Mouse (Mus musculus) hindbrain, embryonic 10.5 days (tissue): Measurements from ENCODE around the gene Frmpd1. TPM values are rescaled to one million over a fixed set of nuclear protein-coding genes. Genes with fewer than 3 reads are reported as not detected.

ENCODE experiments used
- DNase-seq: peaks from one replicate; pipeline ENCODE4 v3.0.0-alpha.2; 2017; ENCODE audit warnings: low spot score
- H3K27ac ChIP-seq: fragments of 300-500 bp; sonication (generic); 2 replicates; pipeline ENCODE4 v1.5.1; 2016; ENCODE audit warnings: mild to moderate bottlenecking, moderate library complexity
- H3K27me3 ChIP-seq: fragments of 300-500 bp; sonication (generic); 2 replicates; pipeline ENCODE4 v1.6.1; 2016; ENCODE audit warnings: mild to moderate bottlenecking; ENCODE audit not compliant: poor library complexity, insufficient read depth, severe bottlenecking
- H3K36me3 ChIP-seq: fragments of 300-500 bp; sonication (generic); 2 replicates; pipeline ENCODE4 v1.6.1; 2016; ENCODE audit warnings: mild to moderate bottlenecking, moderate library complexity
- H3K4me1 ChIP-seq: fragments of 300-500 bp; sonication (generic); replicated peaks from 2 replicates; pipeline ENCODE4 v1.6.1; 2016; ENCODE audit warnings: mild to moderate bottlenecking
- H3K4me3 ChIP-seq: fragments of 300-500 bp; sonication (generic); 2 replicates; pipeline ENCODE4 v1.5.1; 2016; ENCODE audit warnings: mild to moderate bottlenecking, moderate library complexity
- H3K9me3 ChIP-seq: fragments of 300-500 bp; sonication (generic); 2 replicates; pipeline ENCODE4 v1.6.1; 2016; ENCODE audit warnings: mild to moderate bottlenecking, moderate library complexity
- WGBS: fragments of 180-500 bp; shearing (Covaris S2); methylation state at CpG from one replicate; pipeline ENCODE4 v1.1.7; 2016; 5-methylcytosine and 5-hydroxymethylcytosine counted together
- polyA plus RNA-seq: library from polyadenylated mRNA; unstranded; fragments of >200 nt; fragmentation: Nextera tagmentation; extraction: Ambion mirVana; gene quantifications from 2 replicates; pipeline ENCODE4 v1.2.1, GENCODE M21; 2016

Gene Frmpd1
- polyA plus RNA-seq, 1 experiment from 2014 or later = 1.5 TPM

- peaks cover 67% of the 10 kb centered on the region for H3K27me3 ChIP-seq
Observed at GRCm38 (mm10) chr4:45185331-45185669, 625 bp downstream of the Frmpd1 start.

GRCm38 (mm10) chr4:45198296-45198695 lies 13.6 kb downstream of the Frmpd1 start:
- no peak for DNase-seq
- no peaks in the 10 kb centered on the region for H3K36me3 ChIP-seq
- no peak overlapping the region for H3K27ac ChIP-seq
- H3K9me3 ChIP-seq = no peaks in the 10 kb centered on the region
- no peak overlapping the region for H3K4me3 ChIP-seq
- H3K27me3 ChIP-seq = no peaks in the 10 kb centered on the region
- 57% methylated on average over 3 of the region's 3 CpGs for WGBS
- H3K4me1 ChIP-seq = 0 out of 2 replicates have a peak, but pooled peaks cover 11% of the 10 kb centered on the region

More at GRCm38 (mm10) chr4:45185331-45185669, 625 bp downstream of the Frmpd1 start:
- WGBS = 2% methylated on average over 10 of the region's 10 CpGs
- Histone ChIP-seq H3K4me1 (peaks cover 19% of the 10 kb centered on the region), H3K9me3 (no peaks in the 10 kb centered on the region), H3K27ac (peak overlapping the region; percentile 87; the same call in 1 of the 2 replicates), H3K4me3 (peak overlapping the region; percentile 77), H3K36me3 (no peaks in the 10 kb centered on the region)
- DNase-seq = no peak

GRCm38 (mm10) chr4:45203283-45203682 lies 18.6 kb downstream of the Frmpd1 start:
- Histone ChIP-seq H3K9me3 (no peaks in the 10 kb centered on the region), H3K4me3 (no peak overlapping the region), H3K27ac (no peak overlapping the region), H3K4me1 (peaks cover 19% of the 10 kb centered on the region), H3K27me3 (no peaks in the 10 kb centered on the region), H3K36me3 (no peaks in the 10 kb centered on the region)
- 89% methylated on average over 7 of the region's 7 CpGs for WGBS
- DNase-seq = no peak

- no peak for DNase-seq
- Histone ChIP-seq H3K27ac (no peak overlapping the region), H3K4me3 (no peak overlapping the region), H3K27me3 (no peaks in the 10 kb centered on the region), H3K9me3 (no peaks in the 10 kb centered on the region), H3K36me3 (no peaks in the 10 kb centered on the region), H3K4me1 (peaks cover 34% of the 10 kb centered on the region)
- WGBS = 64% methylated on average over 4 of the region's 4 CpGs
Observed at GRCm38 (mm10) chr4:45207444-45207843, 22.8 kb downstream of the Frmpd1 start.

- no peaks in the 10 kb centered on the region for H3K36me3 ChIP-seq
- no peak overlapping the region for H3K4me3 ChIP-seq
- WGBS = 73% methylated on average over 12 of the region's 12 CpGs
- no peaks in the 10 kb centered on the region for H3K9me3 ChIP-seq
- DNase-seq = no peak
- peaks cover 38% of the 10 kb centered on the region for H3K4me1 ChIP-seq
- H3K27ac ChIP-seq = no peak overlapping the region
- H3K27me3 ChIP-seq = no peaks in the 10 kb centered on the region
Observed at GRCm38 (mm10) chr4:45208832-45209363, 24.2 kb downstream of the Frmpd1 start.

- Histone ChIP-seq H3K4me1 (peaks cover 36% of the 10 kb centered on the region), H3K4me3 (no peak overlapping the region), H3K9me3 (no peaks in the 10 kb centered on the region), H3K27me3 (no peaks in the 10 kb centered on the region), H3K36me3 (no peaks in the 10 kb centered on the region), H3K27ac (peak overlapping the region; percentile 57)
- WGBS = 59% methylated on average over 11 of the region's 11 CpGs
- DNase-seq = peak; percentile 45
Observed at GRCm38 (mm10) chr4:45212342-45213063, 27.8 kb downstream of the Frmpd1 start.

- no peak overlapping the region for H3K27ac ChIP-seq
- H3K9me3 ChIP-seq = no peaks in the 10 kb centered on the region
- WGBS = 92% methylated on average over 8 of the region's 8 CpGs
- no peak for DNase-seq
- peaks cover 3% of the 10 kb centered on the region; the same call in 1 of the 2 replicates for H3K4me1 ChIP-seq
- H3K36me3 ChIP-seq = no peaks in the 10 kb centered on the region
- no peak overlapping the region for H3K4me3 ChIP-seq
- no peaks in the 10 kb centered on the region for H3K27me3 ChIP-seq
Observed at GRCm38 (mm10) chr4:45219946-45220345, 35.3 kb downstream of the Frmpd1 start.

GRCm38 (mm10) chr4:45222395-45222794 lies 37.7 kb downstream of the Frmpd1 start:
- peaks cover 3% of the 10 kb centered on the region; the same call in 1 of the 2 replicates for H3K4me1 ChIP-seq
- H3K27ac ChIP-seq = no peak overlapping the region
- H3K27me3 ChIP-seq = no peaks in the 10 kb centered on the region
- DNase-seq = no peak
- H3K36me3 ChIP-seq = no peaks in the 10 kb centered on the region
- H3K4me3 ChIP-seq = no peak overlapping the region
- 89% methylated on average over 2 of the region's 2 CpGs for WGBS
- H3K9me3 ChIP-seq = no peaks in the 10 kb centered on the region

GRCm38 (mm10) chr4:45230263-45230662 lies 45.6 kb downstream of the Frmpd1 start:
- no peaks in the 10 kb centered on the region for H3K27me3 ChIP-seq
- no peak overlapping the region for H3K27ac ChIP-seq
- H3K36me3 ChIP-seq = no peaks in the 10 kb centered on the region
- H3K4me1 ChIP-seq = no peaks in the 10 kb centered on the region
- 84% methylated on average over 5 of the region's 5 CpGs for WGBS
- no peak for DNase-seq
- H3K4me3 ChIP-seq = no peak overlapping the region
- H3K9me3 ChIP-seq = no peaks in the 10 kb centered on the region

GRCm38 (mm10) chr4:45238260-45238659 lies 53.6 kb downstream of the Frmpd1 start:
- H3K27ac ChIP-seq = no peak overlapping the region
- no peak overlapping the region for H3K4me3 ChIP-seq
- no peaks in the 10 kb centered on the region for H3K36me3 ChIP-seq
- no peak for DNase-seq
- no peaks in the 10 kb centered on the region for H3K9me3 ChIP-seq
- 88% methylated on average over 5 of the region's 5 CpGs for WGBS
- no peaks in the 10 kb centered on the region for H3K27me3 ChIP-seq
- H3K4me1 ChIP-seq = peaks cover 3% of the 10 kb centered on the region; the same call in 1 of the 2 replicates

GRCm38 (mm10) chr4:45241330-45241729 lies 56.7 kb downstream of the Frmpd1 start:
- Histone ChIP-seq H3K9me3 (no peaks in the 10 kb centered on the region), H3K27me3 (no peaks in the 10 kb centered on the region), H3K4me3 (no peak overlapping the region), H3K4me1 (peaks cover 14% of the 10 kb centered on the region), H3K27ac (no peak overlapping the region), H3K36me3 (no peaks in the 10 kb centered on the region)
- no peak for DNase-seq
- WGBS = 80% methylated on average over 5 of the region's 5 CpGs

GRCm38 (mm10) chr4:45242163-45242562 lies 57.5 kb downstream of the Frmpd1 start:
- WGBS = 84% methylated on average over 7 of the region's 7 CpGs
- H3K9me3 ChIP-seq = no peaks in the 10 kb centered on the region
- no peaks in the 10 kb centered on the region for H3K27me3 ChIP-seq
- H3K36me3 ChIP-seq = no peaks in the 10 kb centered on the region
- H3K27ac ChIP-seq = no peak overlapping the region
- peaks cover 14% of the 10 kb centered on the region for H3K4me1 ChIP-seq
- DNase-seq = no peak
- no peak overlapping the region for H3K4me3 ChIP-seq

- no peak for DNase-seq
- WGBS = 65% methylated on average over 15 of the region's 15 CpGs
- no peak overlapping the region for H3K4me3 ChIP-seq
- peaks cover 14% of the 10 kb centered on the region for H3K4me1 ChIP-seq
- H3K27ac ChIP-seq = peak overlapping the region; percentile 45; the same call in 1 of the 2 replicates
- no peaks in the 10 kb centered on the region for H3K36me3 ChIP-seq
- H3K27me3 ChIP-seq = no peaks in the 10 kb centered on the region
- H3K9me3 ChIP-seq = no peaks in the 10 kb centered on the region
Observed at GRCm38 (mm10) chr4:45243211-45243902, 58.7 kb downstream of the Frmpd1 start.
